Mouse (Mus musculus): ENCODE measurements around the gene Galnt9. TPM values are rescaled to one million over a fixed set of nuclear protein-coding genes. Genes with fewer than 3 reads are reported as not detected.

The Galnt9 gene
- polyA plus RNA-seq, 1 experiment = 1.3 TPM

GRCm38 (mm10) chr5:110505611-110506294 lies 38.4 kb upstream of the Galnt9 start:
- 78% methylated on average over 10 of the region's 10 CpGs for WGBS
- H3K27me3 ChIP-seq (ENCODE audit: control insufficient read depth, insufficient read depth, low read length) = no peaks in the 10 kb centered on the region
- TF ChIP-seq CTCF (IDR thresholded peaks at IDR 0.05; ENCODE audit: extremely low read depth, insufficient read depth, insufficient read length, insufficient replicate concordance) = no peak
- TF ChIP-seq POLR2A (IDR thresholded peaks at IDR 0.05; ENCODE audit: low read depth, low read length) = no peak

GRCm38 (mm10) chr5:110506295-110506616 lies 37.9 kb upstream of the Galnt9 start:
- H3K27me3 ChIP-seq (ENCODE audit: control insufficient read depth, insufficient read depth, low read length) = no peaks in the 10 kb centered on the region
- H3K4me3 ChIP-seq (ENCODE audit: extremely low read depth, insufficient read depth, insufficient read length) = no peak overlapping the region
- H3K36me3 ChIP-seq (ENCODE audit: control insufficient read depth, insufficient read depth, low read length) = no peaks in the 10 kb centered on the region
- H3K27ac ChIP-seq (ENCODE audit: insufficient read depth, low read length) = no peak overlapping the region
- DNase-seq (ENCODE audit: low read depth in 1 of 2, low spot score in 2 of 2) = no peak
- WGBS = 86% methylated on average over 8 of the region's 8 CpGs
- H3K4me1 ChIP-seq (ENCODE audit: control insufficient read depth, insufficient read depth, insufficient read length) = no peaks in the 10 kb centered on the region
- TF ChIP-seq POLR2A (IDR thresholded peaks at IDR 0.05; ENCODE audit: low read depth, low read length) (no peak), CTCF (IDR thresholded peaks at IDR 0.05; ENCODE audit: extremely low read depth, insufficient read depth, insufficient read length, insufficient replicate concordance) (no peak)

More at GRCm38 (mm10) chr5:110505611-110506294, 38.4 kb upstream of the Galnt9 start:
- Histone ChIP-seq H3K4me1 (ENCODE audit: control insufficient read depth, insufficient read depth, insufficient read length) (no peaks in the 10 kb centered on the region), H3K36me3 (ENCODE audit: control insufficient read depth, insufficient read depth, low read length) (no peaks in the 10 kb centered on the region), H3K27ac (ENCODE audit: insufficient read depth, low read length) (no peak overlapping the region), H3K4me3 (ENCODE audit: extremely low read depth, insufficient read depth, insufficient read length) (no peak overlapping the region)
- no peak for DNase-seq (ENCODE audit: low read depth in 1 of 2, low spot score in 2 of 2)

- Histone ChIP-seq H3K27me3 (ENCODE audit: control insufficient read depth, insufficient read depth, low read length) (no peaks in the 10 kb centered on the region), H3K27ac (ENCODE audit: insufficient read depth, low read length) (no peak overlapping the region), H3K4me3 (ENCODE audit: extremely low read depth, insufficient read depth, insufficient read length) (no peak overlapping the region), H3K36me3 (ENCODE audit: control insufficient read depth, insufficient read depth, low read length) (no peaks in the 10 kb centered on the region), H3K4me1 (ENCODE audit: control insufficient read depth, insufficient read depth, insufficient read length) (no peaks in the 10 kb centered on the region)
- DNase-seq (ENCODE audit: low read depth in 1 of 2, low spot score in 2 of 2) = no peak
- TF ChIP-seq CTCF (IDR thresholded peaks at IDR 0.05; ENCODE audit: extremely low read depth, insufficient read depth, insufficient read length, insufficient replicate concordance) = no peak
- no peak for TF ChIP-seq POLR2A (IDR thresholded peaks at IDR 0.05; ENCODE audit: low read depth, low read length)
- WGBS = 75% methylated on average over 3 of the region's 3 CpGs
These were observed 37.3 kb upstream of the Galnt9 start for GRCm38 (mm10) chr5:110506856-110507255.

- H3K4me1 ChIP-seq (ENCODE audit: control insufficient read depth, insufficient read depth, insufficient read length) = no peaks in the 10 kb centered on the region
- H3K27ac ChIP-seq (ENCODE audit: insufficient read depth, low read length) = no peak overlapping the region
- H3K36me3 ChIP-seq (ENCODE audit: control insufficient read depth, insufficient read depth, low read length) = no peaks in the 10 kb centered on the region
- no peak for TF ChIP-seq POLR2A (IDR thresholded peaks at IDR 0.05; ENCODE audit: low read depth, low read length)
- TF ChIP-seq CTCF (IDR thresholded peaks at IDR 0.05; ENCODE audit: extremely low read depth, insufficient read depth, insufficient read length, insufficient replicate concordance) = no peak
- no peak overlapping the region for H3K4me3 ChIP-seq (ENCODE audit: extremely low read depth, insufficient read depth, insufficient read length)
- H3K27me3 ChIP-seq (ENCODE audit: control insufficient read depth, insufficient read depth, low read length) = no peaks in the 10 kb centered on the region
- DNase-seq (ENCODE audit: low read depth in 1 of 2, low spot score in 2 of 2) = no peak
- 96% methylated on average over 3 of the region's 3 CpGs for WGBS
These were observed 36.2 kb upstream of the Galnt9 start for GRCm38 (mm10) chr5:110507943-110508342.

GRCm38 (mm10) chr5:110510357-110510756 lies 33.8 kb upstream of the Galnt9 start:
- no peak overlapping the region for H3K4me3 ChIP-seq (ENCODE audit: extremely low read depth, insufficient read depth, insufficient read length)
- no peak for TF ChIP-seq POLR2A (IDR thresholded peaks at IDR 0.05; ENCODE audit: low read depth, low read length)
- TF ChIP-seq CTCF (IDR thresholded peaks at IDR 0.05; ENCODE audit: extremely low read depth, insufficient read depth, insufficient read length, insufficient replicate concordance) = no peak
- WGBS = 89% methylated on average over 6 of the region's 6 CpGs

GRCm38 (mm10) chr5:110513791-110514190 lies 30.4 kb upstream of the Galnt9 start:
- Histone ChIP-seq H3K4me3 (ENCODE audit: extremely low read depth, insufficient read depth, insufficient read length) (no peak overlapping the region), H3K27ac (ENCODE audit: insufficient read depth, low read length) (no peak overlapping the region), H3K36me3 (ENCODE audit: control insufficient read depth, insufficient read depth, low read length) (no peaks in the 10 kb centered on the region), H3K4me1 (ENCODE audit: control insufficient read depth, insufficient read depth, insufficient read length) (peaks cover 2% of the 10 kb centered on the region; the same call in 1 of the 2 replicates), H3K27me3 (ENCODE audit: control insufficient read depth, insufficient read depth, low read length) (no peaks in the 10 kb centered on the region)
- DNase-seq (ENCODE audit: low read depth in 1 of 2, low spot score in 2 of 2) = no peak
- WGBS = 83% methylated on average over 4 of the region's 4 CpGs
- TF ChIP-seq CTCF (IDR thresholded peaks at IDR 0.05; ENCODE audit: extremely low read depth, insufficient read depth, insufficient read length, insufficient replicate concordance) = no peak
- no peak for TF ChIP-seq POLR2A (IDR thresholded peaks at IDR 0.05; ENCODE audit: low read depth, low read length)

More at GRCm38 (mm10) chr5:110510357-110510756, 33.8 kb upstream of the Galnt9 start:
- Histone ChIP-seq H3K27me3 (ENCODE audit: control insufficient read depth, insufficient read depth, low read length) (no peaks in the 10 kb centered on the region), H3K36me3 (ENCODE audit: control insufficient read depth, insufficient read depth, low read length) (no peaks in the 10 kb centered on the region), H3K27ac (ENCODE audit: insufficient read depth, low read length) (no peak overlapping the region), H3K4me1 (ENCODE audit: control insufficient read depth, insufficient read depth, insufficient read length) (peaks cover 2% of the 10 kb centered on the region; the same call in 1 of the 2 replicates)
- no peak for DNase-seq (ENCODE audit: low read depth in 1 of 2, low spot score in 2 of 2)

GRCm38 (mm10) chr5:110514694-110515093 lies 29.5 kb upstream of the Galnt9 start:
- Histone ChIP-seq H3K27me3 (ENCODE audit: control insufficient read depth, insufficient read depth, low read length) (no peaks in the 10 kb centered on the region), H3K4me1 (ENCODE audit: control insufficient read depth, insufficient read depth, insufficient read length) (peaks cover 2% of the 10 kb centered on the region; the same call in 1 of the 2 replicates), H3K36me3 (ENCODE audit: control insufficient read depth, insufficient read depth, low read length) (no peaks in the 10 kb centered on the region), H3K4me3 (ENCODE audit: extremely low read depth, insufficient read depth, insufficient read length) (peak overlapping the region; percentile 45; the same call in 1 of the 2 replicates), H3K27ac (ENCODE audit: insufficient read depth, low read length) (peak overlapping the region; percentile 65)
- TF ChIP-seq POLR2A (IDR thresholded peaks at IDR 0.05; ENCODE audit: low read depth, low read length) = no peak
- TF ChIP-seq CTCF (IDR thresholded peaks at IDR 0.05; ENCODE audit: extremely low read depth, insufficient read depth, insufficient read length, insufficient replicate concordance) = no peak
- WGBS = 38% methylated on average over 3 of the region's 3 CpGs
- no peak for DNase-seq (ENCODE audit: low read depth in 1 of 2, low spot score in 2 of 2)

All from spleen, adult 2 months (tissue).